Mouse (Mus musculus) frontal cortex, adult 2 months (tissue): Measurements from ENCODE around the gene Uqcc2. TPM values are rescaled to one million over a fixed set of nuclear protein-coding genes. Genes with fewer than 3 reads are reported as not detected.

ENCODE experiments used
- DNase-seq, 2 experiments: peaks; one replicate each; pipeline ENCODE4 v3.0.0; 2022; ENCODE audit warnings: low spot score in 1 of 2; ENCODE audit errors: extremely low spot score in 1 of 2
- polyA plus RNA-seq: library from polyadenylated mRNA; depleted of rRNA; stranded (reverse); fragments of >200 nt; gene quantifications from 2 replicates; pipeline ENCODE4 v1.2.3, GENCODE M21; 2012

Gene Uqcc2
- polyA plus RNA-seq, 1 experiment, result 355 TPM

GRCm38 (mm10) chr17:27155752-27156151, 22.0 kb upstream of the Uqcc2 start:
- DNase-seq, result no peak

- no peak for DNase-seq
Measured at GRCm38 (mm10) chr17:27154881-27155280, 21.2 kb upstream of the Uqcc2 start.

GRCm38 (mm10) chr17:27154256-27154655, 20.5 kb upstream of the Uqcc2 start:
- no peak for DNase-seq

DNA sequence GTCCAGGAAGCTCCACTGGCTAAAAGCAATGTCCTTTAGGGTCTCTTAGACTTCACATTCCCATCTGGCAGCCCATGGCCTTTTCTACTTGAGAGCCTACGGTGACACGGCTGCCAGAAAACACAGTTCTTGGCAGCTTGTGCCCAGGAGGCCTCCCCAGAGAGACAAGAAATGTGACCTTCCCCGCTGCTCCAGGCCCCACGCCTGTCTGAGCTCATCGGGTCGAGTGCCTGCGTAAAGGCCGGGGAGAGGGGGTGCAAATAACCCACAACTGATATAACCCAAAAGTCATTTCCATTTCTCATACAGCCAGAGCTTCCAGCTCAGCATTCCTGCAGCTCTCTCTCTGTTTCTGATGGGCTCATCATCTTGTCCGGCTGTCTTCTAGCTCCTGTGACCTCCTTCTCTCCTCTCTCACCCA, 20.1 kb upstream of the Uqcc2 start:
- no peak for DNase-seq

DNA sequence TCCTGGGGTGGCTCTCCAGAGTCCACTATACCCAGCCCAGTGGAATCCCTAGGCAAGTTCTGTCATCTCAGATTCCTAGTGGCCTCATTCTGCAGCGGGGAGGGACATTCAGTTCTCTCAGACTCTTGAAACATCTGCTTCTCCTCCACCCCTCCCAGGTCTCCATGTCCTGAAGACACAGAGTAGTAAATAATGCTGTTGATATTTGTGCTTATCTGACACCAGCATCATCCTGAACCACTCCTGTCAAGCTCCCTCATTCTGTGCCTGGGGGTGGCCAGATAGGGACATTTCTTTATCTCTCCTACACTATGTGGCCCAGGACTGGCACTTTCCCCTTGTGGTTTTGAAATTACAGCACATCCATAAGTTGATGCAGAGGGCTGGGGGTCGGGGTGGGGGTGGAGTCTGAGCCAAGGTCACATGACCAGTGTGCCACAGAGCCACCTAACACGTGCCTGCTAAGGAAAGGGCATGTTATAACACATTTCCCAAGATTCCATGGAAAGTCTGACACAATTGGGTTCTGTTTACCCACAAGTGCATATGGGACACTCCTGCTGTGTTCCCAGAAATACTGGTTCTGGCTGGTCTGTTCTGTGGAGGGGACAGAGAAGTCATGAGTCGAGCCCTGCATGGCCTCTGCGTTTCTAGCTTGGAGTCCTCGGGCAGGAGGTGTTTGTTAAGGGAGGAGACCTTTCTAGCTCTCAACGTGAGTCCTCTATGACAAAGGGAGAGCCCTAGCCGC, 19.4 kb upstream of the Uqcc2 start:
- no peak for DNase-seq

GRCm38 (mm10) chr17:27151411-27151810, 17.7 kb upstream of the Uqcc2 start:
- DNase-seq, result no peak

GRCm38 (mm10) chr17:27150871-27151270, 17.2 kb upstream of the Uqcc2 start:
- DNase-seq, result no peak

DNA sequence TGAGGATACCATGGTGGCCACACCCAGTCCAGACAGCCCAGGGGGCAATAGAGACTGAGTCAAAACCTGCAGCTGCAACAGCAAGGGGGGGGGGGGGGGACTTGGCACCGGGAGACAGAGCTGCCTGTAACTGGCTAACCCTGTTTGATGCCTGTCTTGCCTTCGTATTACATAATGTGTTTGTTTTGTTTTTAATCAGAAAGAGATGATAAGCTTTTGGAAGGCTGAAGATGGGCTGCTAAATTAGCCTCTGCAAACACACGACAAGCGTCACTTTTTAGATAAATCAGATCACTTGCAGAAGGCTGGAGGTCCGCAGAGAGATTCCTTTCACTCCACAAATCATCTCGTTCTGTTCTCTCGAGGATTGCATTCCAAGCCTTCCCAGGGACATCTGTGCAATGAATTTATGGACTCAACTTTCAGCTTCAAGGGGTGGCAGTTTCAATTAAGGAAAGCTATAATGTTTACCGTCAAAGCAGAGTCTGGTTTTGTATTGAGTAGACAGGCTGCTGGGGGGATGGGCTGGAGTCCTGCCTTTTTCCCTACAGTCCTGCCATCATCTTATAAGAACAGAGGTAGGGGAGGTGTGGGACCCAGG, 12.7 kb upstream of the Uqcc2 start:
- DNase-seq, result no peak

- DNase-seq, result no peak
Measured at GRCm38 (mm10) chr17:27144152-27144551, 10.4 kb upstream of the Uqcc2 start.

DNA sequence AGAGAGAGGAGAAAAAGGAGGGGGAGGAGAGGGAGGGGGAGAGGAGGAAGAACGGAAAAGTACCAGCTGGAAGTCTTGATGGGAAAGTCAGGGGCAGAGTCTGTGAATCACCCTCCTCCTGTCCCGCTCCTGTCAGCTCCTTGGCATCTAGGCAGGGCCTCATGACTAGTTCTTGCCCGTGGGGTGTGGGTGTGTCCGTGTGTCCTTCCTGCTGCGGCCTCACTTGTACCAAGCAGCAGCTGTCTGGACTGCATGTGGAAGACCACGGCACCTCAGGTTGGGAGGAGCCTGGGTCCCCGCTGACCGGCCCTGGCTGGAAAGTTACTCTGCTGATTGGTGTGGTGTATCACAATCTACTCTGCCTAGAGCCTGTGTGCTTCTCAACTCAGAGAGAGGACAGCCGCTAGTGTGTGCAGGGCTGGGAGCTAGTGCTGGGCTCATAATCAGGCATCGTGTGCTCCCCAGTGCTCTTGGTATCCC, 8.3 kb upstream of the Uqcc2 start:
- DNase-seq, result peak in 1 of 2 experiments; percentile 46

DNA sequence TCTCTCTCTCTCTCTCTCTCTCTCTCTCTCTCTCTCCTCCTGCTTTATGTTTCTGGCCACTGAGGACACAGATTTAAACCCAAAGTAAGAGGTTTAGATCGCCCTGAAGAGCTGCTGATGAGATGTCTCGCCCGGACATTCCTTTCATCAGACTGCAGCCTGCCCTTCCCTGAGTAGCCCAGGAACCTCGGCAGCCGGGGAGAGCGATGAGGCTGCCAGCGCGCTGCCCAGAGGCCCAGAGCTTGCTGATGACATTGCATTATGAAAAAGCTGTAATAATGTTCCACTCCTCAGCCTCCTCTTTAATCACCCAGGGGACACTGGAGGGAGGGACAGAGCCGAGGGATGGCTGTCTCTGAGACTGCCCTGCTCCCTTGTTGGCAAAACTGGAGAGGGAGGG, 6.5 kb upstream of the Uqcc2 start:
- no peak for DNase-seq

DNA sequence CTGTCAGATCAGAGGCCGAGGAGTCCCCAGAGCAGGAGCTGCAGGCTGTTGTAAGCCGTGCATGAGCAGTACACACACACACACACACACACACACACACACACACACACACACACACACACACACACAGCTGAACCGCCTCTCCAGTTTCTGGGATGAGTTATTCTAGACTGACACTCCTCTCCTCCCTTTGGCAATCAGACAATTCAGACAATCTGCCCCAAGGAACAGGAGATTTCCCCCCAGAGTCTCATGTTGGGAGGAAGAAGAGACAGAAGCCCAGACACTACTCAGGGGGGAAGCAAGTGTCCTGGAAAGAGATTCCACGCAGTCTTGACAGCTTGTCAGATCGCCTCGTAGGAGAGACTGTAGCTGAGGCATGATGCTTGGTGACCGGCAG, 5.6 kb upstream of the Uqcc2 start:
- DNase-seq, result no peak

DNA sequence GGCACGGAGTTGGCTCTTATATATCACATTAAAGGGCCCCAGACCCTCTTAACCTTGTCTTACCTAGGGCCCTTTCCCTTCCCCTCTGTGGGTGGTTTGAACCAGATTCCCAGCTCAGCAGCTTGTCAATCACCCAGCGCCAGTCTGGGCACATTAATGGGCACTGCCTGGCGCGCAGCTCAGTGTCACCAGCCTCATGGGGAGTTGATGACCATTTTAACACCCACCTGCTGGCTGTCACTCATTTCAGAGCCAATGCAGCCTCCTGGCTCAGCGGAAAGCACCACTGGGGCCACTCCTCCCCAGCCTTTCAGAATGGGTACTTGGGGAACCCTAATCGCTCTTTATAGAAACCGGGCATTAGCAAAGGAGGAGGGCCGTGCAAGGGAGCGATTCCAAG, 4.7 kb upstream of the Uqcc2 start:
- DNase-seq, result no peak

DNA sequence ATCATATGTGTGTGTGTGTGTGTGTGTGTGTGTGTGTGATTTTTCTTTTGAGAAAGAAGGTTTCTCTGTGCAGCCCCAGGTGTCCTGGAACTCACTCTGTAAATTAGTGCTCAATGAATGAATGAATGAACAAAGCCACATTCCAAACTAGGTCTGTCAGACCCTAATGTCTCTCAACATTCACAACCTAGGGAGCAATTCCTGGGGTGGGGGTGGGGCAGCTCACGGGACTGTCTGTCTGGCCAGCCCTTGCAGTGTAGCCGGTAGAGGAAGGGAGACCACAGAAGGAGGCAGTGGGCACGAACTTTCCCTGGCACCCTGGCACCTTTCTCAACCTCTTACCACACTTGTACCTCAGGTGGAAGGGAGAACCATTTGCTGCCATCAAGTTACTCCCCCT, 999 bp upstream of the Uqcc2 start:
- DNase-seq, result no peak

- no peak for DNase-seq
Measured at GRCm38 (mm10) chr17:27134187-27134586, 471 bp upstream of the Uqcc2 start.

GRCm38 (mm10) chr17:27132238-27132637, 1.5 kb downstream of the Uqcc2 start:
- DNase-seq, result peak; percentile 41 to 64

- DNase-seq, result peak; percentile 41 to 74
Measured at GRCm38 (mm10) chr17:27131240-27131665, 2.5 kb downstream of the Uqcc2 start.

- no peak for DNase-seq
Measured at GRCm38 (mm10) chr17:27130246-27130645, 3.5 kb downstream of the Uqcc2 start.

DNA sequence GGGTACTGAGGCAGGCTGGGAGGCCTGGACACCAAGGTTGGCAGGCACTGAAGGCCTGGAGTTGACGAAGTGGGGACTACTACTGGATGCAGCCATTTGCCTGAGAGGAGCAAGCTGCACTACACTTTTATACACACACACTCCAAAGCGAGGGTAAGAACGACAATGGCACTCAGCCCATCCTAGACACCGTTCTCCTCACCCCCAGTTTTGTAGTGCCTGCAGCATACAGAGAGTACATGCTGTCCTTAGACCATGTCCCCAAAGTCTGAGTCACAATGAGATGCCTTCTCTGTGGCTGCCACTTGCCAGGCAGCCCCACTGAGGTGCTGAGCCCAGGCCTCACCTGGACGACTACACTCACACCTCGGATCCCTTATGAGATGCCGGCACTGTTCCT, 3.9 kb downstream of the Uqcc2 start:
- no peak for DNase-seq

DNA sequence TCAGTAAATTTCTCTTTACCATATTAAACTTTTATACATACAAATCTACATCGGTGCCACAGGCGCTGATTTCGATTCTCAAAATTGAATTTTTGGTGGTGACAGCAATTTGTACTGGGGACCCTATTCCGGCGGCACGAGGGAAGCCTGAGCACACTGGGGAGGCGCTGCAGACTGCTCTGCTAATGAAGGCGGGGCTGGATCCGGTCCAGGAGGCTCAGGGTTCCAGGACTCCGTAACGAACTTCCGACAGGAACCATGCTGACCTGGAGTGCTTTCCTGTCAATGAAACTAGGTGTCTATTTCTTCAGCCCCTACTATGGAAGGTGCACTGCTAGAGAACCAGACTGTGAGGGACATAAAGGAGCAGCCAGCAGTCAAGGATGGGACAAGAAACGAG, 4.4 kb downstream of the Uqcc2 start:
- no peak for DNase-seq

GRCm38 (mm10) chr17:27128189-27128588, 5.5 kb downstream of the Uqcc2 start:
- no peak for DNase-seq

DNA sequence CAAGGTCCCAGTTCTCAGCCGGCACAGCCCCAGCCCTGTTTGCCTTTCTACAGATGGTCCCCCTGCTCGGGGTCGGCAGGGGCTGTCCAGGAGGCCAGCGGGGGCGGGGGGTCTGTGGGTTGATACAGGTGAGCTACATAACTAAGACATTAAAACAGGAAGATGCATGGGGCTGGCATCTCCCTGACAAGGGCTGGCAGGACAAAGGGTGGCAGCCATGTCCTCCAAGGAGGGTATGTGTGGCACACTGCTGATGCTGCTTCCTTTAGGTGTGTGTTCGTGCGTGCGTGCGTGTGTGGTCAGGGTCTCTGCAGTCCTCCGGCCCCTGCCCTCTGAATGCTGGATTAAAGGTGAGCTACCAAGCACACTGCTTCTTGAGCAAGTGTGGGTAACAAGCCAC, 6.7 kb downstream of the Uqcc2 start:
- no peak for DNase-seq
